Mouse (Mus musculus) kidney, adult 18-20 months (tissue): ENCODE results near the gene Lin7b.

ENCODE experiments used
- DNase-seq: peaks from one replicate; pipeline ENCODE4 v3.0.0; 2021

Gene Lin7b

DNA sequence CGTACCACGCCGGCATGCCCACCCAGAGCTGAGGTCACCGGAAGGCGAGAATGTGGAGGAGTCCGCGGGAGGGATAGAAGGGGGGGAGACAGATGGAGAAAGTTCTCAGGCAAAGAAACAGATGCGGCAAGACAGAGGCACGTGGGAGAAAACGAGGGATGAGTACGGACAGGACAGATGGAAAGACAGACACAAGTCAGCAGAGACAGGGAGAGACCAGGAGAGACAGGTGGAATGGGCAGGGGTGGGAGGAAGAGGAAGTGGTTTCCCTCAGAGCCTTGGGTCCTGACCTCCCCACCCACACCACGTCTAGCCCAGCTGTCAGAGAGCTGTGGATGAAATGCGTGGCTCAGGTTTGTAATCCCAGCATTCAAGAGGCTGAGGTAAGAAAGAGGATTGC, 23.5 kb downstream of the Lin7b start:
- DNase-seq, result no peak

DNA sequence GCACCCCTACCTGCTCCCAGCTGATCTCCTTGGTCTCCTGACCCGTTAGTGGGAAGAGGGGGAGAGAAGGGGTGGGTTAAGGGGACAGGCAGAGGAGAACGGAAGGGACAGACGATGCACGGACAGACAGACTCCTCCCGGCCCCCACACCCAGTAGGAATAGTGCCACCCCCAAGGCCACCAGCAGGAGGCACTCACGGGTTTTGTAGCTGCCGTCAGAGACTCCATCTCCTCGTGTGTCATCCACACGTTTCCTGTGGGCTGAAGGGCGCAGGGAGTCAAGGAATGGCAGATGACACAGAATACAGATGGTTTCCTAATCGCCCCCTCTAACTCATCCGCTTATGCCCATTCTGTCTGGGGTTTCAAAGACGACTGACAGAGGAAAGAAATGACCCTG, 26.8 kb downstream of the Lin7b start:
- DNase-seq, result no peak

DNA sequence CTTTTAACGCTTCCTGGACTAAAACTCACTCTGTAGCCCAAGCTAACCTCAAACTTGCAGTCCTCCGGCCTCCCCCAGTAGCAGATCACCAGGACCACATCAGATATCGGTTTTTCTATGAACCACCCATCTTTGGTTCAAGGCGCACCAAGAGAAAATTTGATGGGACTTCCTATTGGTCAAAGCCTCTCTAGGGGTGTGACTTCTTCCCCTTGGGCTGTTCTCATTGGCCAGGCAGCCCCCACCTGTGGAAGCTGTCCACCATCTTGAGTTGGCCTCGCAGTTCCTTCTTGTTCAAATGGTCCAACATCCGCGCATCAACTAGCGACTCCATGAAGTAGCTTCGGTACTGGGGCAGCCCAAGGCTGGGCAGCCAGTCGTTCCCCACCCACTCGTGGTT, 28.3 kb downstream of the Lin7b start:
- DNase-seq, result no peak

DNA sequence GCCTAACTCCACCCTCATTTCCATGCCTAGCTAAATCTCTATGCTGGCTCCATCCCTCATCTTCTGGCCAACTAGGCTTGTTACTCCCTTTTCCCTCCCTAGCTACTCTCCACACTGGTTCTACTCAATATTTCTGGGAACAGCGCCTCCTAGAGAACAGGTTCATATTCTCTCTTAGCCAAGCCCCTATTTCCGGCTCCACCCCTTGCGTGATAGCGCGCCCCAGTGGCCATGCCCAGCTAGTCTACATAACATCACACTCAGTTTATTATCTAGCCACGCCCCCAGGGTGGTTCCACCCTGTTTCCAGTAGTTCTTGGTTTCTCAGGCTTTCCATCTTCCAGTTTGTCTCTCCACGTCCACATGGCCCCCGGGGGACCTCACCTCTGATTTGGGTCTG, 29.1 kb downstream of the Lin7b start:
- peak; percentile 73 for DNase-seq

DNA sequence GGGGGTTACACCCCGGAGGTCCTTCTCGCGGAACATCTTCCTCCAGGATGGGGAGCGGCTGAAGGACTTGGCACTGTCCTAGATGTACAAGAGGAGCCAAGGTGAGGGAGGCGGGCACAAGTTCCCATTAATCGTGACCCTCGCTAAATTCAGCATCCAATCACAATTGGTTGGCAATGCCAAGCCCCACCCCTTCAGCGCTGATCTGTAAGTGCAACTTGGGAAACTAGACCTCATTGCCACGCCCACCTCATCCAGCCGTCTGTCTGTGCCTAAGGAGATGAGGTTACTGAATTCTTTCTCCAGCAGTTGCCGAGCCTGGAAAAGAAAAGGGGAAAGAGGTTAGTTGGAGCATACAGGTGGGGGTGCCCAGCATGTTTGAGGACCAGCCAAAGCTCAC, 29.7 kb downstream of the Lin7b start:
- peak; percentile 42 for DNase-seq

DNA sequence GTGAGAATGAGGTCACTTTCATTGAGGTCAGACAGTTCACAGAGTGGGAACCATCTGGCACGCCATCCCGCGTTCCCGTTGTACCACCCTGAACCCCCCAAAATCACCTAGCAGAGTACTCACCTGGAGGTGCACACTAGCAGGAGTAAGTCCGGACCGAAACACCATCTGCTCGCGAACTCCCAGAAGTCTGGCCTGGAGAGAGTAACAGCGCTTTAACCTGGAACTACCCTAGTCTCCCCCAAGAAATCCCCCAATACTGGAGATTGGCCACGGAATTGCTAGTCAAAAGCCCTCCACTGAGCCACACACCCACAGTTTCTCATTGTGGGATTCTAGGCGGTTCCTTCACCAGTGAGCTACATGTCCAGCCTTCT, 30.3 kb downstream of the Lin7b start:
- no peak for DNase-seq

DNA sequence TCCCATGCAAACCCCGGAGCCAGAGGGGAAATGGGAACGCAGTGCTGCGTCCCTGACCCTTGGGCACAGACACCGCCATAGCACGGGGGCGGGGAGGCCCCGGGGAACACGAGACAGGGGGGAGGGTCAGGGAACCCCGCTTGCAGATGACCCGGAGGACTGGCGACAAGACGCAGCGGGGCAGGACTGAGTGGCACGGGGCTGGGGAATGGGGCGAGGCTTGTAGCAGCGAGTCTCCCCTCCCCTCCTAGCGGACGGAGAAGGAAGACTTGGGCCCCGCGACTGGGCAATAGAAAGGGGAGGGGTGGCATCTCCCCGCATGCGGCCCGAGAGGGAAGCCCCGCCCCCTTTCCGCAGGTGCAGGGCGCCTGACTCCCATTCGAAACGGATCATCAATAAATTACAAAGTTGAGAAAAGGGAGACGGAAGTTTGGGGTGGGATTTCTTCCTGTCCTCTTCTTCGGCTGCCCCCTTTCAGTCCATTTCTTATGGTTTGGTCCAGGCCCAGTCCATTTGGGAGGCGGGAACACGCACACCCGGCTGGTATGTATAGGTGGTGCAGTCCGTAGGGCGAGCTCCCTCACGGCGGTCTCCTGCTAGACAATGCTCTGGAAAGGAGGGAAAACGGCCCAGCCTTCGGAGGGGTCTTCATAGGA, 30.8 kb downstream of the Lin7b start:
- peak; percentile 72 for DNase-seq

DNA sequence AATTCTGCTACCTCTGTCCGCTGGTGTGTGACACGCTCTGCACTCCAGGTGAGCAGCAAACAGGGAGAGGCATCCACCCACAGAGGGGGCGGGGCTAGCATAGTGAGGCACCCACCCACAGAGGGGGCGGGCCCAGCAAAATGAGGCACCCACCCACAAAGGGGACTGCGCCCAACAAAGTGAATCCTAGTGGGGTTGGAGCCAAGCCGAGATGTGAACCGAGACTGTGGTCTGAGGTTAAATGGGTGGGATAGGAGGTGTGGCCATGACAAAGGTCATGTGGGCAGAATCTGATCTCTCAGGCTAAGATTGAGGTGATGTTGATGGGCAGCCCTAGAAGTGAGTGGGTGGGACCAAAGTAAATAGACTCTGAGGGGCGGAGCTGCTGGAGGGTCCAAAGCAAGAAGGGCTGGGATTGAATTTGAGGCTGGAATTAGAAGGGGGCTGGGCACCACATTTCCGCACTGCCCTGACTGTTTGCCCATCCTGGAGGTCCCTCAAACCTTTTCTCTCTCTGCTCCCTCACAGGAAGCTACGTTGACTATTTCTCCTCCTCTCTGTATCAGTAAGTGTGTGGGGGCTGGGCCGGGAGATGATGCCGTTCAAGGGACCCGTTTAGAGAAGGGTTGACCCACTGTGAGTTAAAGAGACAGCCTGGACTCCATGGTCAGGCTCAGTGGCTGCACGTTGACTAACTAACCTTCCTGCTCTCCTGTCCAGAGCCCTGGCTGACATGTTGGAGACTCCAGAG, 32.0 kb downstream of the Lin7b start:
- peak; percentile 50 for DNase-seq

DNA sequence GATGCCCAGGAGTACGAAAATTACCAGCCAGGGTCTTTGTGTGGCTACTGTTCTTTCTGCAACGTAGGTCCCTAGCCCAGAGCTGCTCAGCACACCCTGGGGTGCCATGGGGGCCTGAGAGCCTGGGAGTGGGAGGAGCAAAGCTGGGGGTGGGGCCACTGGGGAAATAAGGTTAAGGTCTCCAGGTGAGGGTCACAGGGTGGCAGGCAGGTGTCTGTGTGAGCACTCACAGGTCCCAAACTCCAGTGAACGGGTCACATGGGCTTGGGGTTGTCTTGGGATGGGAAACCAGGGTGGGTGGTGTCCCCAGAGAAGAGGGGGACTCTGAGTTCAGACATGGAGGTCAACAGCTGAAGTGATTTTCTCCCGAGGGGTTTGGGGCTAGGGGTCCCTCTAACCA, 32.9 kb downstream of the Lin7b start:
- no peak for DNase-seq

DNA sequence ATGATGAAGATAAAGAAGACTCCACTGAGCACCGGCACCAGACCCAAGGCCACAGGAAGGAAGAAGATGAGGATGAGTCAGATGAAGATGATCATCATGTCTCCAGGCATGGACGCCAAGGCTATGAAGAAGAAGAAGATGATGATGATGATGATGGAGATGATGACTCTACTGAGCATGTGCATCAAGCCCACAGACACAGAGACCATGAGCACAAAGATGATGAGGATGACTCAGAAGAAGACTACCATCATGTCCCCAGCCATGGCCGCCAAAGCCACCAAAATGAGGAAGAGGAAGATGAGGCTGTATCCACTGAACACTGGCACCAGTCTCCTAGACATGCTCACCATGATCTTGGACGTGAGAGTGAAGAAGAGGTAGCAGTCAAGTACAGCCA, 34.1 kb downstream of the Lin7b start:
- no peak for DNase-seq

DNA sequence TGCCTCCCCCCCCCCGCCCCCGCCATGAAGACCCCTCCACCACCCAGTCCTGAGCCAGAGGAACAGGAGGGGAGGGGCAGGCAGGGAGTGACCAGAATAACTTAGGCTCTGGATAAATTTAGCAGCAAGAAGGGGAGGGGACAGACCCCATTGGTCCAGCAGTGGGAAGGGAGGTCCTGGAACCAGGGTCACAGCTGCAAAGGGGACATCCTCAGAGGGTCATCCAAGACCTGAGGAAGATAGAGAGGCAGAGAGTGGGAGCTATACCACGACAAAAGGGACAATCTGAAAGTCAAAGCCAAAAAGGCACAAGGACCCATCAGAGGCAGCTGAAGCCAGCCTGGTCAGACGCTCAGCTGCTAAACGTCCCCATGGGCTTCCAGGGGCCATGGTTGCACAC, 35.3 kb downstream of the Lin7b start, which contains the start of gene Hrc:
Gene Hrc (plus strand): TSS at position 235 of the 400 bp plus-strand sequence.
- DNase-seq, result no peak

DNA sequence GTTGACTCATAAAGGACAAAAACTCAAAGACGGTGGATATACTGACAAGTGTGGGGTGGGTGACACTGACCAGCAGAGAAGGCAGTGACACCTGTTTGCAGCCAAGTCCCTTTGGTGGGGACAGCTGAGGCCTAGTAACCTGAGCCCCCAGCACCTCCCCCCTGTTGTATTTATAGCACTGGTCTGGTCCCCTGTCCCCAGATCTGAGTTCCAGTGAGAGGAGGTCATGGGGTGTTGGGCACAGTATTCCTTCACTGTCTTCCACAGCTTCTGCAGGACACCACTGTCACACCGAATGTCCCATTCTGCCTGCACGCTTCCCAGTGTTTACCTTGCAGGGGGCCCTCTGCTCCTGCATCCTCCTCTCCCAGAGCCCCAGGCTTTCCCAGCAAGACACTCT, 35.8 kb downstream of the Lin7b start:
- DNase-seq, result no peak

DNA sequence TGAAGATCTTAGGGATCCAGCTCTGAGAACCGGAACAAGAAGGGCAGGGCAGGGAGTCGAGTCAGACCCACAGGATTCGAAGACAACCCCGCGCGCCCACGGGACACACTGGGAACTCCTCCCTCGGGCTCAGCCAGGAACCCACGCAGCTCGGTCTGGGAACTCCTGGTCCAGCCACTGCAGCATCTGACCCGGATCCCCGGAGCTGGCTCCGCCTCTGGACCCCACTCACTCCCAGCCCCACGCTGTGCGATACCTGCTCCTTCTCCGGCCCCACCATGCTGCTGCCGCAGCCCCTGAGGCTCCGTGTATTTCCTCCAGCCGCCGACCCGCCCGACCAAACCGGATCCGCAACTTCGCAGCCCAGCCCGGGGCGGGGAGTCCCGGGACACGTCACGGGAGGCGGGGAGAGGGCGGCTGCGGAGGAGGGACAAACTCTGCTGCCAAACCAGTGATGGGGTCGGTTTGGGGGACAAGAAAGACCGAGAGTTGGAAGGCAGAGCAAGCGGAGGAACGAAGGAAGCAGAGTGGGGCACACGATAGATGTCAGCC, 36.9 kb downstream of the Lin7b start, which contains the start of gene Trpm4:
Gene Trpm4 (minus strand): TSS at position 350 of the 552 bp plus-strand sequence.
- peak; percentile 89 for DNase-seq

DNA sequence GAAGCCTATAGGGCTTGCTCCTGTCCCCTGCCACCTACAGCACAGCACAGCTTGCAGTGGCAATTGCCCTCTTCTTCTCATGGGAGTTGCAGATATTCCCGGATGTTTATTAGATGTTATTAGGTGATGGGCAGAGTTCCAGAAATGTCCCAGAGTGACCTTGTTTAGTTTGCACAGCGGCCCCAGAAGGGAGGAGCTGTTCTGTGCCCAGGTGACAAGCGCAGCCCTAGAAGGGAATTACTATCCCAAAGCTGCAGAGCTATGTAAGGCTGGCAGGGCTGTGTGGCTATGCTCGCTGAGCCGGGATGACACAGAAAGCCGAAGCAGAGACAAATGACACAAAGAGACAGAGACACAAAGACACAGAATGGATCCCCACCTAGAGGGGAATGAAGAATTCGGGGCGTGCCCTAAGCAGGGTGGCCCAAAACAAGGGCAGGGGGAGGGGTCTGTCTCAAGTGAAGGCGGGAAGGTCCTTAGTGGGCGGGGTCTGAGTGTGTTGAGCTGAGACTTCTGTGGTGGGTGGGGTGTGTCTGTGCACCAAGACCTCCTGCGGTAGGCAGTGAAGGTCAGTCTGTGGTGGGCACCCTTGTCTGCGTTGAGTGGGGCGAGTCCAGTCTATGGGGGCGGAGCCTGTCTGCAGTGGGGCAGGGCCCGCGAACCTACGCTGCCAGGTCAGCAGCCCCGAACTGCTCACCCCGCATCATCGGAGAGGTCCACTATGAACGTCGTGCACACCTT, 37.5 kb downstream of the Lin7b start:
- peak; percentile 61 for DNase-seq

DNA sequence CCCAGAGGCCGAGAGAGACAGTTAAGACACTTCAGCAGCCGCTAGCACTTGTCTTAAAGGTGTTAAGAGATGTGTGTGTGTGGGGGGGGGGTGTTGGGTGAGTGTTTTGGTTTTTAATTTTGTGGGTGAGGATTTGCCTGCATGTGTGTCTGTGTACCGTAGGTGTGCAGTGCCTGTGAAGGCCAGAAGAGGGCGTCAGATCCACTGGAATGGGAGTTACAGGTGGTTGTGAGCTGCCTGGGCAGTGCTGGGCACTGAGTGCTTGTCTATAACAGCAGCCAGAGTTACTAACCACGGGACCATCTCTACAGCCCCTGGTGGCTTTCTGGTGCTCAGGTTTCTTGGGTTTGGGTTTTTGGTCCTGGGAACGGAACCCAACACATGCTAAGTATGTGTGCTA, 38.9 kb downstream of the Lin7b start:
- DNase-seq, result no peak

DNA sequence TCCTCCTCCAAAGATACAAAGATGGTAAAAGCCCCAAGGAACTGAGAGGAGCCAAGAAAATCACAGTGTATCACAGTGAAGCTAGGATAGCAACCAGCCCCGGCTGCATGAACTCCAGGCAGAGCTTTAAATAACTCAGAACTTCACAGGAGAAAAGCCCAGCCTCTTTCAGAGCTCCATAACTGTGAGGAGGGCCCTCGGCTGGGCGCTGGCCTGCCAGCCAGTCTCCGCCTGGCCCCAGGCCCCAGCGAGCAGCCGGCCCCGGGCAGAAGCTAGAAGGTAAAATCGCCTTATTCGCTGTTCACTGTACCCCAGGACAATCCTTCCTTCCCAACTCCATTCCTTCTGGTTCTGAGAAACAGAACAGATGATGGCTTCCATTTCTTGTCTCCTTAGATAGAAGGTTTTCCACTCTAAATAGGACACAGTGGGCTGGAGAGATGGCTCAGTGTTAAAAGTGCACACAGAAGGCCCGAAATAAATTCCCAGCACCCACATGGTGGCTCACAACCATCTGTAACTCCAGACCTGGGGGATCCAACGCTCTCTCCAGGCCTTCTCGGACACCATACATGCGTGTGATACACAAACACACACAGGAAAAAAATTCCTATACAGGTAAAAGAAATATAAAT, 41.4 kb downstream of the Lin7b start:
- no peak for DNase-seq

DNA sequence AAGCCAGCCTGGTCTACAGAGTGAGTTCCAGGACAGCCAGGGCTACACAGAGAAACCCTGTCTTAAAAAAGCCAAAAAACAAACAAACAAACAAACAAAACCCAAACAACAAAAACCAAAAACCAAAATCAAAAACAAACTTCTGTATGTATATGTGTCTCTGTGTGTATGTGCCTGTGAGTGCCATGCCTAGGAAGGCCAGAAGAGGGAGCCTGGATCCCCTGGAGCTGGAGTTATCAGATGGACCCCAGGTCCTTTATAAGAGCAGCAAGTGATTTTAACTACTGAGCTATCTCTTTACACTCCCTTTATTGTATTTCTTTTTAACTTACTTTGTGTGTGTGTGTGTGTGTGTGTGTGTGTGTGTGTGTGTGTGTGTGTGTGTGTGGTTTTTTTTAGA, 44.6 kb downstream of the Lin7b start:
- DNase-seq, result no peak

DNA sequence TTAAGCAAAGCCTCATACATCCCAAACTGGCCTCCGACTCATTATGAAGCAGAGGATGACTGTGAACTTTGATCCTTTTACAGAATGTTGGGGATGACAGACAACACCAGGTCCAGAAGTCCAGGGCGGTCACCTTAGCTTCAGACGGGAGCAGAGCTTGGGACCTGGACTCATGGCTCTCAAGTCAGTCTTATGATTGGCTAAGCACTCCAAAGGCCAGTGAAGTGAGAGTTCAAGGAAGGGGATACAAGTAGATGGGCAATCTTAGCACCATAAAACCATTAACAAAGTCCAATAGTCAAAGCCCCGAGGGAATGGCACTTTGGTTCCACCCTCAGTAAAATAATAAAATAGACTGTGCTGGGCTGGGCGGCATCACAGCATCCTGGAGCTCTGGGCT, 47.3 kb downstream of the Lin7b start:
- DNase-seq, result no peak

DNA sequence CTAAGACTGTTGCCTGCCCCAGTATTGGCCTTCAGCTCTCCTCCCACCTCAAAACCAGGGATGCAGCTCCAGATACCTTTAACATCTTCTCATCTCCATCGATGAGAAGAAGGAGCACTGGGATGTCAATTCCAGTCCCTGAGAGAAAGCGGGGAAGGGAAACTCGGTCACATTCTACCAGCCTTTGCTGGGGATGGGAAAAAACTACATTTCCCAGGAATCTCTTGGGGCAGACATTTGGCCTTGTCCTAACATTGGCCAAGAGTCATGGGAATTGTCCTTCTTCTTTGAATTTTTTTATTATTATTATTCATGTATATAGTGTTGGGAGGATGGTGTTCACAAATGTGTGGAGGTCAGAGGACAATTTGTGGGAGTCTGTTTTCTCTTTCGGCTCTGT, 48.1 kb downstream of the Lin7b start:
- DNase-seq, result no peak
